Mouse (Mus musculus): ENCODE measurements around the gene 1700029H14Rik. TPM values are rescaled to one million over a fixed set of nuclear protein-coding genes. Genes with fewer than 3 reads are reported as not detected.

The 1700029H14Rik gene
- polyA plus RNA-seq, 1 experiment from 2014 or later: not detected

- TF ChIP-seq CTCF (IDR thresholded peaks at IDR 0.05; ENCODE audit: low read depth): no peak
- DNase-seq (ENCODE audit: low spot score) (no peak), ATAC-seq (replicated peaks; ENCODE audit: low FRiP score, low read depth) (no peak)
- WGBS: 84% methylated on average over 6 of the region's 6 CpGs
- no peaks in the 10 kb centered on the region for H3K4me1 ChIP-seq (replicated peaks; ENCODE audit: insufficient read depth, low read length)
- H3K27ac ChIP-seq: no peak overlapping the region
- H3K9me3 ChIP-seq (replicated peaks; ENCODE audit: low read length): no peaks in the 10 kb centered on the region
- H3K4me3 ChIP-seq (replicated peaks; ENCODE audit: low read depth, low read length): no peak overlapping the region
- H3K36me3 ChIP-seq (ENCODE audit: insufficient read depth, low read length): no peaks in the 10 kb centered on the region
- H3K27me3 ChIP-seq (ENCODE audit: insufficient read depth, low read length): no peaks in the 10 kb centered on the region
- no peak overlapping the region for H3K4me2 ChIP-seq (ENCODE audit: low read length)
- no peak overlapping the region for H3K9ac ChIP-seq (ENCODE audit: low read depth, low read length)
These were observed 29.0 kb upstream of the 1700029H14Rik start for GRCm38 (mm10) chr8:13591246-13591645.

- Histone ChIP-seq H3K4me1 (replicated peaks; ENCODE audit: insufficient read depth, low read length) (no peaks in the 10 kb centered on the region), H3K36me3 (ENCODE audit: insufficient read depth, low read length) (0 out of 2 replicates have a peak, but pooled peaks cover 2% of the 10 kb centered on the region), H3K9ac (ENCODE audit: low read depth, low read length) (no peak overlapping the region), H3K4me2 (ENCODE audit: low read length) (no peak overlapping the region), H3K27me3 (ENCODE audit: insufficient read depth, low read length) (no peaks in the 10 kb centered on the region), H3K9me3 (replicated peaks; ENCODE audit: low read length) (no peaks in the 10 kb centered on the region), H3K27ac (no peak overlapping the region), H3K4me3 (replicated peaks; ENCODE audit: low read depth, low read length) (no peak overlapping the region)
- ATAC-seq (replicated peaks; ENCODE audit: low FRiP score, low read depth) (no peak), DNase-seq (ENCODE audit: low spot score) (no peak)
- WGBS: 62% methylated on average over 6 of the region's 6 CpGs
- no peak for TF ChIP-seq CTCF (IDR thresholded peaks at IDR 0.05; ENCODE audit: low read depth)
These were observed 26.8 kb upstream of the 1700029H14Rik start for GRCm38 (mm10) chr8:13589071-13589470.

DNA sequence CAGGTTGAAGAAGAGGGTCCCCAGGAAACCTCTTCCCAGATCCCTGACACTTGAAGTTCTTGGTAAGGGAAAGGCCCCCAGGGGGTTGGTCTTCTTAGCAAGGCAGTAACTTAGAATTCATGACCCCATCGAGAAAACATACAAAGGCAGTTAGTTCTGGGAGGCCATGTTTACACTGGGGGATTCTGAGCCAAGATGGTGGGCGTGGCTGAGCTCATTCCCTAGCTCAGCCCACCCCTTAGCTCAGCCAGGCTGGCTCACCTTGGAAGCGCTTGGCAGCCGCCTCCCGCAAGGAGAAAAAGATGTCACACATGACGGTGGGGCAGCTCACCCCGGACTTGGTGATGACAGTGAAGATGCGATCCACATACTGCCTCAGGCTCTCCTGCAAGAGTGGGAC, 22.4 kb upstream of the 1700029H14Rik start:
- Histone ChIP-seq H3K4me1 (replicated peaks; ENCODE audit: insufficient read depth, low read length) (no peaks in the 10 kb centered on the region), H3K27ac (no peak overlapping the region), H3K36me3 (ENCODE audit: insufficient read depth, low read length) (0 out of 2 replicates have a peak, but pooled peaks cover 15% of the 10 kb centered on the region), H3K9me3 (replicated peaks; ENCODE audit: low read length) (no peaks in the 10 kb centered on the region), H3K9ac (ENCODE audit: low read depth, low read length) (no peak overlapping the region), H3K27me3 (ENCODE audit: insufficient read depth, low read length) (no peaks in the 10 kb centered on the region), H3K4me2 (ENCODE audit: low read length) (no peak overlapping the region), H3K4me3 (replicated peaks; ENCODE audit: low read depth, low read length) (no peak overlapping the region)
- WGBS: 74% methylated on average over 8 of the region's 8 CpGs
- no peak for DNase-seq (ENCODE audit: low spot score)
- no peak for ATAC-seq (replicated peaks; ENCODE audit: low FRiP score, low read depth)
- no peak for TF ChIP-seq CTCF (IDR thresholded peaks at IDR 0.05; ENCODE audit: low read depth)

DNA sequence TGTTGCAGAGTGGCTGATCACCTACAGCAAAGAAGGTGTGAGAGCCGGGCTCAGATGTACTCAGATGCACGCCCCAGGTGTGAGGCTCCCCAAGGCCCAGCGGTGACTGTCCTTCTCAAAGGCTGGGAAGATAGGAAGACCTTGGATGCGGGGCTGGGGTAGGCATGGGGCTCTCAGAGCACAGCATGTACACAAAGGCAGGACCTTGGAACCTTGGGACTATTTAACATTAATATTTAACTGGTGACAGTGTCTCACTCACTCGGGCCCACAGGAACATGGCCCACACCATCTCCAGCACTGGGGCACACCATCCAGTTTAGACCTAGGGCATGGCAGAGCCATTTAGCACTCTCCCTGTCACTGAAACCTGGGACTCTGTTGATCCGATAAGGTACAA, 15.6 kb upstream of the 1700029H14Rik start:
- H3K36me3 ChIP-seq (ENCODE audit: insufficient read depth, low read length): 0 out of 2 replicates have a peak, but pooled peaks cover 17% of the 10 kb centered on the region
- no peak overlapping the region for H3K4me2 ChIP-seq (ENCODE audit: low read length)
- no peak overlapping the region for H3K4me3 ChIP-seq (replicated peaks; ENCODE audit: low read depth, low read length)
- ATAC-seq (replicated peaks; ENCODE audit: low FRiP score, low read depth) (peak; percentile 84), DNase-seq (ENCODE audit: low spot score) (no peak)
- no peaks in the 10 kb centered on the region for H3K4me1 ChIP-seq (replicated peaks; ENCODE audit: insufficient read depth, low read length)
- 83% methylated on average over 6 of the region's 6 CpGs for WGBS
- no peak for TF ChIP-seq CTCF (IDR thresholded peaks at IDR 0.05; ENCODE audit: low read depth)
- H3K9me3 ChIP-seq (replicated peaks; ENCODE audit: low read length): no peaks in the 10 kb centered on the region
- no peak overlapping the region for H3K27ac ChIP-seq
- no peaks in the 10 kb centered on the region for H3K27me3 ChIP-seq (ENCODE audit: insufficient read depth, low read length)
- H3K9ac ChIP-seq (ENCODE audit: low read depth, low read length): no peak overlapping the region

- DNase-seq (ENCODE audit: low spot score) (no peak), ATAC-seq (replicated peaks; ENCODE audit: low FRiP score, low read depth) (no peak)
- 94% methylated on average over 11 of the region's 11 CpGs for WGBS
- no peak overlapping the region for H3K9ac ChIP-seq (ENCODE audit: low read depth, low read length)
- H3K4me3 ChIP-seq (replicated peaks; ENCODE audit: low read depth, low read length): no peak overlapping the region
- H3K36me3 ChIP-seq (ENCODE audit: insufficient read depth, low read length): 0 out of 2 replicates have a peak, but pooled peaks cover 4% of the 10 kb centered on the region
- no peaks in the 10 kb centered on the region for H3K4me1 ChIP-seq (replicated peaks; ENCODE audit: insufficient read depth, low read length)
- H3K27me3 ChIP-seq (ENCODE audit: insufficient read depth, low read length): no peaks in the 10 kb centered on the region
- no peak for TF ChIP-seq CTCF (IDR thresholded peaks at IDR 0.05; ENCODE audit: low read depth)
- no peak overlapping the region for H3K27ac ChIP-seq
- H3K9me3 ChIP-seq (replicated peaks; ENCODE audit: low read length): no peaks in the 10 kb centered on the region
- H3K4me2 ChIP-seq (ENCODE audit: low read length): no peak overlapping the region
These were observed 9.7 kb upstream of the 1700029H14Rik start for GRCm38 (mm10) chr8:13571999-13572398.

DNA sequence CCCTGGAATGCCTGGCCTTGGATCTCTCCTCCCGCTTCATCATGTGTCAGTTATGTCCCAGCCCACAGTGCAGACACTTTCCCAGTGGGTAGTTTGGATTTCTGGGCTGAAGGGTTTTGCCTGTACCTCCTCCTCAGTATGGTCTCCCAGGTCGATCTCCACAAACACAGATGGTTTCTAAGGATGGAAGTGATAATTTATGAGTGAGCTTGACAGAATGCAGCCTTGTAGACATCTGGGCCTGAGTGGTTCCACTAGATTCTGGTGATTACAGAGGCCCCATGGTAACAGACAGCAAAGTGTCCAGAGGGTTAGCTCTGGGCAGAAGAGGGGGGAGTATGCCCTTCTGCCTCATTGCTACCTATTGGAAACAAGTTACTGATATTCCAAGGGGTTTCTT, 4.7 kb downstream of the 1700029H14Rik start:
- Histone ChIP-seq H3K4me1 (replicated peaks; ENCODE audit: insufficient read depth, low read length) (no peaks in the 10 kb centered on the region), H3K27ac (no peak overlapping the region), H3K4me3 (replicated peaks; ENCODE audit: low read depth, low read length) (no peak overlapping the region), H3K9me3 (replicated peaks; ENCODE audit: low read length) (no peaks in the 10 kb centered on the region), H3K4me2 (ENCODE audit: low read length) (no peak overlapping the region), H3K36me3 (ENCODE audit: insufficient read depth, low read length) (no peaks in the 10 kb centered on the region), H3K27me3 (ENCODE audit: insufficient read depth, low read length) (no peaks in the 10 kb centered on the region), H3K9ac (ENCODE audit: low read depth, low read length) (no peak overlapping the region)
- 44% methylated on average over 2 of the region's 2 CpGs for WGBS
- DNase-seq (ENCODE audit: low spot score) (no peak), ATAC-seq (replicated peaks; ENCODE audit: low FRiP score, low read depth) (no peak)
- no peak for TF ChIP-seq CTCF (IDR thresholded peaks at IDR 0.05; ENCODE audit: low read depth)

DNA sequence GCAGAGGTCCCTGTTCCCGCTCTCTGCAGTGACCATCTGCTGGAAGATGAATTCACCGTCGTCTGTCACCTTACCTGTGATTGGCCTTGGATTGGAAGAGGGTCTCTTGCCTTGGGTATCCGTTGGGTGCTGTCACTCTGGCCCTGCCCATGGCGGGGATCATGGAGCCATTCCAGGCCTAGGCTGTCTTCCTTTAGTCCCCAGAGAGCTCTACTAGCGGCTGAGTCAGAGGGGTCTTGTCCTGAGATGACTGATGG, 10.8 kb downstream of the 1700029H14Rik start:
- H3K27me3 ChIP-seq (ENCODE audit: insufficient read depth, low read length): no peaks in the 10 kb centered on the region
- no peaks in the 10 kb centered on the region for H3K4me1 ChIP-seq (replicated peaks; ENCODE audit: insufficient read depth, low read length)
- H3K4me3 ChIP-seq (replicated peaks; ENCODE audit: low read depth, low read length): no peak overlapping the region
- TF ChIP-seq CTCF (IDR thresholded peaks at IDR 0.05; ENCODE audit: low read depth): no peak
- H3K36me3 ChIP-seq (ENCODE audit: insufficient read depth, low read length): no peaks in the 10 kb centered on the region
- H3K9ac ChIP-seq (ENCODE audit: low read depth, low read length): no peak overlapping the region
- no peaks in the 10 kb centered on the region for H3K9me3 ChIP-seq (replicated peaks; ENCODE audit: low read length)
- DNase-seq (ENCODE audit: low spot score): no peak
- WGBS: 88% methylated on average over 6 of the region's 6 CpGs
- no peak overlapping the region for H3K27ac ChIP-seq
- ATAC-seq (replicated peaks; ENCODE audit: low FRiP score, low read depth): no peak
- H3K4me2 ChIP-seq (ENCODE audit: low read length): no peak overlapping the region
